Mouse (Mus musculus) CH12.LX (cell line): ENCODE measurements around the gene Aunip. TPM values are rescaled to one million over a fixed set of nuclear protein-coding genes. Genes with fewer than 3 reads are reported as not detected.

Experiments
- DNase-seq: peaks from one replicate; pipeline ENCODE4 v3.0.0-alpha.2; 2013; ENCODE audit errors: extremely low read depth
- H3K27ac ChIP-seq: 2 replicates; pipeline ENCODE4 v1.5.1; 2012; ENCODE audit warnings: low read depth, mild to moderate bottlenecking, control low read depth, moderate library complexity; ENCODE audit not compliant: insufficient read depth
- H3K27me3 ChIP-seq: replicated peaks from 2 replicates; pipeline ENCODE3; 2012; ENCODE audit warnings: inconsistent platforms
- H3K36me3 ChIP-seq, 2 experiments: replicated peaks in 1 of 2; 2 replicates each; pipeline versions ENCODE3 to v1.6.1; 2012; ENCODE audit warnings: inconsistent platforms in 1 of 2, low read length in 1 of 2, mild to moderate bottlenecking in 1 of 2, mixed read lengths in 1 of 2, moderate library complexity in 1 of 2; ENCODE audit not compliant: control insufficient read depth in 1 of 2, insufficient read depth in 1 of 2
- H3K4me1 ChIP-seq, 2 experiments: 2 replicates each; pipeline ENCODE4 v1.6.1; 2012; ENCODE audit warnings: inconsistent platforms in 1 of 2, moderate library complexity in 1 of 2; ENCODE audit not compliant: insufficient read depth in 2 of 2, control insufficient read depth in 1 of 2
- H3K4me2 ChIP-seq: 2 replicates; pipeline ENCODE4 v1.6.1; 2012; ENCODE audit warnings: low read depth, mild to moderate bottlenecking, control low read depth; ENCODE audit not compliant: poor library complexity, insufficient read depth, severe bottlenecking
- H3K4me3 ChIP-seq, 3 experiments: fragments of 150-350 bp in 1 of 3; sonication (generic) in 1 of 3; replicated peaks in 1 of 3; 2 replicates each; pipeline versions ENCODE3 to v1.5.1; 2011 to 2012; ENCODE audit warnings: low read depth in 2 of 3, low read length in 2 of 3, mild to moderate bottlenecking in 2 of 3, moderate library complexity in 2 of 3, control low read depth in 1 of 3, improper control_type of control experiment in 1 of 3, inconsistent platforms in 1 of 3, mixed read lengths in 1 of 3; ENCODE audit not compliant: poor library complexity in 1 of 3
- H3K79me2 ChIP-seq: replicated peaks from 2 replicates; pipeline ENCODE4 v1.6.1; 2012; ENCODE audit warnings: mild to moderate bottlenecking, moderate library complexity; ENCODE audit not compliant: control insufficient read depth, poor library complexity, insufficient read depth, severe bottlenecking; ENCODE audit errors: extremely low read depth
- H3K9ac ChIP-seq: 2 replicates; pipeline ENCODE4 v1.6.1; 2012; ENCODE audit warnings: low read depth, mild to moderate bottlenecking, control low read depth, moderate library complexity; ENCODE audit not compliant: insufficient read depth
- H3K9me3 ChIP-seq: replicated peaks from 2 replicates; pipeline ENCODE3; 2012; ENCODE audit warnings: low read length, inconsistent platforms, mixed read lengths
- CHD1 ChIP-seq: IDR thresholded peaks from 2 replicates; pipeline ENCODE4 v1.6.1; 2012; ENCODE audit warnings: low read depth, low read length, improper control_type of control experiment, inconsistent platforms
- MAFK ChIP-seq: IDR thresholded peaks from 2 replicates; pipeline ENCODE4 v1.6.1; 2011; ENCODE audit warnings: low read length, improper control_type of control experiment; ENCODE audit not compliant: insufficient replicate concordance
- RAD21 ChIP-seq: IDR thresholded peaks from 2 replicates; pipeline ENCODE4 v1.6.1; 2011; ENCODE audit warnings: low read depth, mild to moderate bottlenecking, low read length, improper control_type of control experiment, moderate library complexity
- SIN3A ChIP-seq: IDR thresholded peaks from 2 replicates; pipeline ENCODE4 v1.6.1; 2012; ENCODE audit warnings: low read length, improper control_type of control experiment, inconsistent platforms
- SMC3 ChIP-seq: IDR thresholded peaks from 2 replicates; pipeline ENCODE4 v1.6.1; 2011; ENCODE audit warnings: low read depth, low read length, improper control_type of control experiment
- TBP ChIP-seq: conservative IDR thresholded peaks from 2 replicates; pipeline ENCODE4 v1.6.1; 2011; ENCODE audit warnings: low read depth, low read length, improper control_type of control experiment
- TCF12 ChIP-seq: IDR thresholded peaks from 2 replicates; pipeline ENCODE4 v1.6.1; 2014; ENCODE audit warnings: low read depth, mild to moderate bottlenecking, inconsistent platforms, low read length, improper control_type of control experiment
- dilution Hi-C: fragments of 300-500 bp; cut with MboI; formaldehyde crosslinking; loops from 2 replicates; pipeline ENCODE4 v1.14.3; 2020; ENCODE audit warnings: low sequenced_read_pairs; ENCODE audit not compliant: extremely low pct_unique_long_range_greater_than_20kb, extremely low pct_ligation_motif_present
- in situ Hi-C: fragments of 300-500 bp; cut with MboI; formaldehyde crosslinking; loops from 3 replicates; pipeline ENCODE4 v1.14.3; 2019; ENCODE audit warnings: low sequenced_read_pairs, low pct_ligation_motif_present, low pct_unique_long_range_greater_than_20kb, mixed read lengths
- polyA plus RNA-seq: library from polyadenylated mRNA; unstranded; fragments of >175 nt; gene quantifications from 2 replicates; pipeline ENCODE4 v1.2.1, GENCODE M21; 2012; ENCODE audit warnings: low read depth; ENCODE audit not compliant: insufficient read length
- total RNA-seq, 2 experiments: library from RNA; depleted of rRNA; stranded (reverse); fragments of 300-350 nt in 1 of 2; fragments of >200 nt in 1 of 2; gene quantifications; 2 replicates each; pipeline ENCODE4 v1.2.3; 2012 to 2014

The Aunip gene
- total and polyA plus RNA-seq, 3 experiments = 11.5 to 14.9 (median 11.7) TPM

DNA sequence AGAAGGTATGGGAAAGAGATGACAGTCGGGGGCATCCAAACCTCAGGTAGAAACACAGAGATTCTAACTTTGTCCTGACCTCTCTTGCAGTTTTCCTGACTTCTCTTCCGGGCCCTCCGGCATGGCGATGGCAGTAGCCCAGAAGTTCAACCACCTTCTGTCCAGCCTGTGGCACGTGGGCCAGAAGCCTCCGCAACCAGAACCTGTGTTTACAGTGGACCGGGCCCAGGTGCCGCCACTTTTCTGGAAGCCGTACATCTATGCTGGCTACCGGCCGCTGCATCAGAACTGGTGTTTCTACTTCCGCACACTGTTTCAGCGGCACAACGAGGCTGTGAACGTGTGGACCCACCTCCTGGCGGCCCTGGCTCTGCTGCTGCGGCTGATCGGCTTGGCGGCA lies 4.1 kb upstream of the Aunip start:
- H3K36me3 ChIP-seq = no peaks in the 10 kb centered on the region
- H3K4me2 ChIP-seq = no peak overlapping the region
- H3K4me1 ChIP-seq = no peaks in the 10 kb centered on the region
- no peaks in the 10 kb centered on the region for H3K27me3 ChIP-seq
- no peaks in the 10 kb centered on the region for H3K9me3 ChIP-seq
- dilution Hi-C loops (no loop called here), in situ Hi-C loops (no loop called here)
- H3K27ac ChIP-seq = no peak overlapping the region
- no peak overlapping the region for H3K9ac ChIP-seq
- no peak for TF ChIP-seq TCF12
- no peak for TF ChIP-seq RAD21
- no peak for TF ChIP-seq MAFK
- H3K4me3 ChIP-seq = no peak overlapping the region
- H3K79me2 ChIP-seq = 0 out of 2 replicates have a peak, but pooled peaks cover 1% of the 10 kb centered on the region
- no peak for DNase-seq

DNA sequence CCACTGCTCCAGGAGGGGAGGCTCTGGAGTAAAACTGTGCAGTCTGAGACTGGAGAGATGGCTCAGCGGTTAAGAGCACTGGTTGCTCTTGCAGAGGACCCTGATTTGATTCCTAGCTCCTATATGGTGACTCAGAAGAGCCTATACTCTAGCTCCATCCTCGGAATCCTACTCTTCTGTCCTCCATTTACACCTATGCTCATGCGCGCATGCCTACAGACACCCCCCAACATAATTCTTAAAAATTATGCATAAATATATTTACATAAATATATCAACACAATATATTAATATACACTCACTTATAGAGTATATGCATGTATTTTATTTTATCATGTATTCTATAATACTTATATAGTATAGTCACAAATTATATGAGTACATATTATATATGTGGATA lies 403 bp upstream of the Aunip start:
- H3K4me1 ChIP-seq = peaks cover 4 to 14% of the 10 kb centered on the region in 2 experiments; a peak in 3 of 4 replicates
- no peak overlapping the region for H3K9ac ChIP-seq
- in situ Hi-C loops (no loop called here), dilution Hi-C loops (no loop called here)
- H3K27ac ChIP-seq = no peak overlapping the region
- DNase-seq = no peak
- no peaks in the 10 kb centered on the region for H3K27me3 ChIP-seq
- no peak overlapping the region for H3K4me2 ChIP-seq
- H3K79me2 ChIP-seq = peaks cover 22% of the 10 kb centered on the region
- TF ChIP-seq SIN3A = no peak
- H3K9me3 ChIP-seq = no peaks in the 10 kb centered on the region
- peak overlapping the region in 1 of 3 experiments; percentile 32 for H3K4me3 ChIP-seq
- H3K36me3 ChIP-seq = peaks cover 0 to 11% of the 10 kb centered on the region in 2 experiments

DNA sequence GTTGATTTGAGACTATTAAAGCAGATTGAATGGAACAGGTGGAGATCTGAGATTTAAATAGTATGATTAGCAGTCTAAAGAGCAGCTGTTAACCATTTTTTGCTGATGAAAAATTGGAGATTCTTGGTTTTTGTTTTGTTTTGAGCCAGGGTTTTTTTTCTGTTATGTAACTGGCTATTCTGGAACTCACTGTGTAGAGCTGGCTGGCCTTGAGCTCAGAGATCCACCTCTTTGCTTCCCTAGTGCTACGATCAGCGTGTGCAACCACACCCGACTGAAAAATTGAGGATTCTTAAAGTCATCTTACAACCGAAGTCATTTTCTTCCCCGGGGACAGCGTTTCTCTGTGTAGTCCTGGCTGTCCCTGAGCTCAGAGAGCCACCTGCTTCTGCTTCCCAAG lies 931 bp downstream of the Aunip start:
- Histone ChIP-seq H3K4me1 (peaks cover 4 to 22% of the 10 kb centered on the region in 2 experiments; a peak in 3 of 4 replicates), H3K27ac (no peak overlapping the region), H3K79me2 (peaks cover 29% of the 10 kb centered on the region), H3K4me3 (peak overlapping the region; percentile 48 to 74 (median 69)), H3K9ac (peak overlapping the region; percentile 76), H3K36me3 (peaks cover 0 to 12% of the 10 kb centered on the region in 2 experiments), H3K4me2 (peak overlapping the region; percentile 29; the same call in 1 of the 2 replicates), H3K27me3 (no peaks in the 10 kb centered on the region), H3K9me3 (no peaks in the 10 kb centered on the region)
- DNase-seq = no peak
- in situ Hi-C loops = no loop called here
- dilution Hi-C loops = no loop called here
- no peak for TF ChIP-seq TBP

DNA sequence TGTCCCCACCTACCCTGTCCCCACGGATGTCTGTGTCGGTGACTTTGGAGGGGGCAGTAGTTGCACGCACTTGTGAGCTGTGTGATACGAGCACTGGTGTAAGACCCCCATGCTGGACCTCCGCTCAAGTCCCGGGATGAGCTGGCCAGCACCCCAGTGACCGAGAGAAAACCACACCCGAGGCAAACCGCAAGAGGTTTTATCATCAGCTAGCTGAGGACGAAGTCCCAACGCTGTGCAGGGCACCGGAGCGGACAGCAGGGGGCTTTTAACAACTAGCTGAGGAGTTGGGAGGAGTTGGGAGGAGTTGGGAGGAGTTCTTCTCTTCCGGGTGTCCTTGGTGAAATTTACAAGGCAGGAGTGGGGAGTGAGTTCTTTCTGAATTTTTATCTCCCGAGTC lies 2.0 kb downstream of the Aunip start:
- dilution Hi-C loops (no loop called here), in situ Hi-C loops (no loop called here)
- Histone ChIP-seq H3K27me3 (no peaks in the 10 kb centered on the region), H3K79me2 (peaks cover 29% of the 10 kb centered on the region), H3K4me1 (peaks cover 4 to 22% of the 10 kb centered on the region in 2 experiments; a peak in 3 of 4 replicates), H3K4me2 (no peak overlapping the region), H3K4me3 (no peak overlapping the region), H3K9ac (no peak overlapping the region), H3K36me3 (peaks cover 0 to 21% of the 10 kb centered on the region in 2 experiments), H3K9me3 (no peaks in the 10 kb centered on the region), H3K27ac (no peak overlapping the region)
- no peak for DNase-seq
- no peak for TF ChIP-seq CHD1
- no peak for TF ChIP-seq SMC3
- TF ChIP-seq, all 38 proteins: peak for 0
